Mouse (Mus musculus) kidney, postnatal 25 days (tissue): ENCODE measurements around the gene Pou4f1.

Experiments
- DNase-seq, 2 experiments: peaks; one replicate each; pipeline ENCODE4 v3.0.0; 2021; ENCODE audit warnings: mixed read lengths in 2 of 2

Gene Pou4f1

GRCm38 (mm10) chr14:104453824-104454223 is 14.0 kb downstream of the Pou4f1 start:
- peak; percentile 67 to 77 for DNase-seq

GRCm38 (mm10) chr14:104434293-104434692 is 33.5 kb downstream of the Pou4f1 start:
- DNase-seq: no peak

GRCm38 (mm10) chr14:104430819-104431218 is 37.0 kb downstream of the Pou4f1 start:
- no peak for DNase-seq

- no peak for DNase-seq
These were observed 43.9 kb downstream of the Pou4f1 start for GRCm38 (mm10) chr14:104423688-104424470.
